Mouse (Mus musculus) liver (tissue): Measurements from ENCODE around the gene Hmox1.
A peak's percentile ranks its signal among the peaks of the same experiment; 100 is the strongest.

Experiments used
- DNase-seq: peaks from one replicate; pipeline ENCODE4 v3.0.0-alpha.2; 2020; ENCODE audit warnings: mixed read lengths

Hmox1 gene

DNA sequence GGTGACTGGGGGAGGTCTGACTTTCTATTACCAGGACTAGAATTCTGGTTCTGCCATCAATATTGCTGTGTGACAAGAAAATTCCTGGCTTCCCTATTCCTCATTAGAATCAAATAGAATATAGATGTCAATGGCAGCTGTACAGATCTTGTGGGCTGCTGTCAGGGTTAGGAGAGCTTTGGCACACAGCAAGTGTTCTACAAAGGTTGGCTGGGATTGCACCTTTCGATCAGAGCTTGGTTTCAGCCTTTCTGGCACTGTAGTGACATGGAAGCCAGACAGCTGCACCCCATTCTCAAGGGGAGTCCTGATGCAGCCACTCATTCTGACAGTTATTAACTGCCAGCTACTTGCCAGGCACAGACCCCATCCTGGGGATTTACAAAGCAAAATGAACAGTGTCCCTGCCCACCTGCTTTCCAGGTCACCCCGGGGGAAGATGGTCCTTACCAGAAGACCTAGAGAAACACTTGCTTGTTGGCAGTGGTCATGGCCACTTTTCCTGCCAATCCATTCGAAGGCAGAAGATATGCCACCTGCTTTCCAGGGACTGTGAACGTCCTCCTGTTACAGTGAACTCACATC lies 2.5 kb upstream of the Hmox1 start:
- no peak for DNase-seq

DNA sequence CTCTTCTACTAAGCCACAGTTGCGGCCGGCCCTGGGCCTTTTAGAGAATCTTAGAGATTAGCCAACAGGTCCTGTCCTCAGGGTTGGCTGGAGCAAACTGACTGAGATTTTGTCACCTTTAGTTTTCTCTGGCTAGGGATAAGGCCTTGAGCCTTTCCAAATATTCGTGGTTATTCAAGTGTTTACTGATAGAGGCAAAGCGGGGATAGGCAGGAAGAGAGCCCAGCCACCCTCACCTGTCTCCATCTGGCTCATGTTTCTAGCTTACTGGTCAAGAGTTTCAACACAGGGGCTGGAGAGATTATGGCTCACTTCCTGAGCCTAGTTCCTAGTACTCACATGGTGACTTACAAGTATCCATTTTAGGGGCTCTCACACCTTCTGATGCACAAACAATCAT lies 9.5 kb downstream of the Hmox1 start:
- DNase-seq: no peak

DNA sequence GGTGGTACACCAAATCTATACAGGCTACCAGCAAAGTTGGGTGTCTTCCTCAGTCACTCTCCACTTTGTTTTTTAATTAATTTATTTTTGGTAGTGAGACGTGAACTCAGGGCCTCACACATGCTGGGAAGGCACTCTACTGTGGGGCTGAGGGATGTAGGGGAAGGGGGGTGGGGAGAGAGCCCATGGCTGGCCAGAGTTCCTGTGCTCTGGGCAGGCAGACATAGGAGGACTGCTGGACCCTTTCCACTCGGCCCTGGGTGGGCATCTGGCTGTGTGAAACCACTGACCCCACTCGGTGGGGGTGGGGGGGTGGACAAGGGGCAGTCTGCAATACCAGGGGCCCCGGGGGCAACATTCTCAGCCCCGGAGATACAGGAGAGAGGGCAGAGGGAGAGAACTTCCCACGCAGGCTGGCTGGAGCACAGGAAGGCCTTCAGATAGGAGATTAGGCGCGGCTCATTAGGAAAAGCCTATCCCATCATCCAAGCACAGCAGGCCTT lies 10.0 kb downstream of the Hmox1 start:
- peak; percentile 16 for DNase-seq

DNA sequence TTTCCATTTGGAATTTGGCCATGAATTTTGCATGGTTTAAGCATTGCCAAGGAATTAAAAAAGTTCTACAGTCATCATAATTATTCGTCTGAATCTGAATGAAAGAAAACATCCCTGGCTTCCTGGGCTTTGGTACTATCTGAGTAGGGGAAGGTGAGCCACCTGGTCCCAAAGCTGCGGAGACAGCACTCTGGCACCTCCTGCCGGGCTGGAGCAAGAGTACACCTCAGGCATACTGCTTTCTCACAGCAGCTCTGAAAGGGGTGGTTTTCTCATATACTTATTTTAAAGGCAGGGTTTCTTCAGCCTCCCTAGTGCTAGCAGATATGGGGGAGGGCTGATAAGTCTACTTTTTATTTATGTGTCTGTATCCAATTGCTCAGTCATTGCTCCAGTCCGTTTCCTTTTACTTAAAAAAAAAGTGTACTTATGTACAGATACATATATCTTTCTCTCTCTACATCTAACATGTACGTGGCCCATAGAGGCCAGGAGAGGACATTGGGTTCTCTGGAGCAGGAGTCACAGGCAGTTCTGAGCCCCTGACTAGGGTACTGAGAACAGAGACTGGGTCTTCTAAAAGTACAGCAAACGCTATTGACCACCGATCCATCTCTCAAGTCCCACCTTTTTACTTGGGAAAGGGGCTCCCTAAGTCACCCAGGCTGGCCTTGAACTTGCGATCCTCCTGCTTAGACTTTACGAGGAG lies 15.3 kb downstream of the Hmox1 start:
- DNase-seq: peak; percentile 91

DNA sequence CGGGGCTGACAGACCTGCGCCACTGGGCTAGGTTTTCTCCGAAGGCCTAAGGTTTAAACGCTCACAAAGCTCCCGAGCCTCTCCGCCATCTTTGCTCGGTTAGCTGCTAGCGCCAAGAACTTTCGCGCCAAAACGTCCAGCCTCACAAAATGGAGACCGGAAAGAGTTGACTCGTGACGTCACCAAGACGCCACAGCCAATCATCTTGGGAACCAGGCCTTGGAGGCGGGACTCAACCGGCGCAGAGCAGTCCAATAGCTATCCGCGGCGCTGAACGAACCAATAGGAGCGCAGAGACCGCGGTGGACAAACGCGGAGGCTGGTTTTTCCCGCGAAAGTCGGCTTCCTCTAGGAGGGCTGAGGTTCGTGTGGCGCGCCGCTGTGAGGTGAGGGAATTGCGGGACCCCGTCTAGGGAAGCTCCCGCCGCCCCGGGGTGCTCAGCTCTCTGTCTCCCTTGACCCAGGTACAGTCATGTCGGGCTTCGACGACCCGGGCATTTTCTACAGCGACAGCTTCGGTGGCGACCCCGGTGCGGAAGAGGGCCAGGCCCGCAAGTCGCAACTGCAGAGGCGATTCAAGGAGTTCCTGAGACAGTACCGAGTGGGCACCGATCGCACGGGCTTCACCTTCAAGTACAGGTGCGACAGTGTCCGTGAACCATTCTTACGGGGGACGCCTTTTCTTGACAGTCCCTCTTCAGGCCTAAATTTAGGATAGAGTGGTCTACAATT lies 16.0 kb downstream of the Hmox1 start, which contains the start of gene Mcm5:
TSS of gene Mcm5 (plus strand) at position 334 of the 732 bp plus-strand sequence.
- DNase-seq: peak; percentile 98

DNA sequence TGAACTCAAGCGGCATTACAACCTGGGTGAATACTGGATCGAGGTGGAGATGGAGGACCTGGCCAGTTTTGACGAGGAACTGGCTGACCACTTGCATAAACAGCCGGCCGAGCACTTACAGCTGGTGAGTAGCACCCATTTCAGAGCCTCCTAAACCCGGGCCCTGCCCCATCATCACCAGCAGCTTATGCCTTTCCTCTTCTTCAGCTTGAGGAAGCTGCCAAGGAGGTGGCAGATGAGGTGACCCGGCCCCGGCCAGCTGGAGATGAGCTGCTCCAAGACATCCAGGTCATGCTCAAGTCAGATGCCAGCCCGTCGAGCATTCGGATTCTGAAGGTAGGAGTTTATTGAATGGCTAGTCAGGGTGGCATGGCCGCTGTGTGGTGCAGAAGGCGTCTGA lies 16.7 kb downstream of the Hmox1 start:
- peak; percentile 15 for DNase-seq

DNA sequence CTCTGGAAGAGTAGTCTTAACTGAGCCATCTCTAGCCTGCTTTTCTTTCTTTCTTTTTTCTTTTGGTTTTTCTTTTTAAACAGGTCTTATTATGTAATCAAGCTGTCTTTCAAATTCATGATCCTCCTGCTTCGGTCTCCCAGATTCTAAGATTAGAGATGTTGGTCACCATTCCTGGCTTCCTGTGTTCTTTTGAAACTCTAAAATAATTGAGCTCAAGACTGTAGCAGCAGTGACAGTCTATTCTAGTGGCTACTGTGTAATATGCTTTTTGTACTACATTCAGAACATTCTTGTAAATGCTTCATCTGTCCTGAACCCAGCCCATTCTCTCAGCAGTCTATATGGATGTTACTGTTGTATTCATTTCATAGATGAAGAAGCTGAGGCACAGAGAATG lies 25.1 kb downstream of the Hmox1 start:
- DNase-seq: no peak

DNA sequence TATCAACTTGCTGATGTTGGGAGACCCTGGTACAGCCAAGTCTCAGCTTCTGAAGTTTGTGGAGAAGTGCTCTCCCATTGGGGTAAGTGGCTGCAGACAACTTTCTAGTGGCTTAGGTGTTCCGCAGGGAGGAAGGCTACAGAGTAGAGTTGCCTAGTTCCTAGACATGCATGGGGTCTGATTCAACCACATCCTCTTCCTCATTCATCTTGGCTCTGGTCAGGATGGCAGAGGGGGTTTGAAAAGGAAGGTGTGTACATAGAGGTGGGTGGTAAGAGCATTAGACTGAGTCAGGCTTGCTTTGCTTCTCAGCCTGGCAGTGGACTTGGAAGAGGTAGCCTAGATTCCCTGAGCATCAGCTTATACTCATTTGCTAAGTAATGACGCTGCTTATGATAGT lies 25.9 kb downstream of the Hmox1 start:
- no peak for DNase-seq

DNA sequence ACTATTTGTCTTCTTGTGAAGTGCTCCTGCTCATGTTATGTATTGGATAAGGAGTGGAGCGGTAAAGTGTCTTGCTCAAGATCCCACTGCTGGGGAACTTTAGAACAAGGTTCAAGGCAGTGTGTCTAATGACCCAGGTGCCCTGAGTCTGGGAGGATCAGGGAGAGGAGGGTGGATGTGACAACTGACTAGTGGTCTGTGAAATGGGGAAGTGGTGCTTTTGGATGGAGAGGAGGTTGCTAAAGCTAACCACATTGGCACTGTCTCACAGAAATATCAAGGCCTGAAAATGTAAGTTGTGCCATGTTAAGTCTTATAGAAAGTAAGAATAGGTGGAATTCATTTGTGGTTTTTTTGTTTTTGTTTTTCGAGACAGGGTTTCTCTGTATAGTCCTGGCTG lies 26.3 kb downstream of the Hmox1 start:
- DNase-seq: no peak

DNA sequence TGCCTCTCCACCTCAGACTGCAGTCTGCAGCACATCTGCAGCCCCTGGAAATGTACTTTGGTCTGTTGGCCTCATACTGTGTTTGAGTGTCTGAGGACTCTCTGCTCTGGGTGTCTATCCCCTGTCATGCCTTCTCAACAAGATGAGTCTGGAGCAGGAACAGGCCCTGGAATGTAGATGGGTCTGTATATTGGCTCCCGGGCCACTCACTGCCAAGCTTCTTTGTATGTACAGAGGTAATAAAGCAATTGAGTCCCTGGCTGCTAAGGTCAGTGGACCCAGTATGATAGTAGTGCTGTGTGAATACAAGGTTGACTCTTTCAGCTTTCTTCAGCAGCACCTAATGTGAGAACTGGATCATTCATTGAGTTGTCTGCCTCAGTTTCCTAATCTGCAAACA lies 34.0 kb downstream of the Hmox1 start:
- no peak for DNase-seq

DNA sequence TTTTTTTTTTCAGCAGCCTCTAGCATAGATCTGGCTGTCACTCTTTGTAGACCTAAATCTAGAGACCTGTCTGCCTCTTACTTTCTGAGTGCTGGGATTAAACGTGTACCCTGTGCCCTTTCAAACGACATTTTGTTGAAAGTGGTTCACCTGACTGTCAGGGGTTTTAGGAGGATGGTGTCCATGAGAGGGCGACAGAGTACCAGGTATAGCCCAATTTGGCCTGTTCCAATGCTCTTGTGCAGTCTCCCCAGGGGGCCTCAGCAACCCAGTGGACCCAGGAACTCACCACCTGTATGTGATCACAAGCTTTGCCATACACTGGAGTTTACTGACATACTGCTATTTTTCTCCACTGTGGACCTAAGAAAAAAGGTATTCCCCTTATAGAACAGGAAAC lies 39.1 kb downstream of the Hmox1 start:
- peak; percentile 53 for DNase-seq

DNA sequence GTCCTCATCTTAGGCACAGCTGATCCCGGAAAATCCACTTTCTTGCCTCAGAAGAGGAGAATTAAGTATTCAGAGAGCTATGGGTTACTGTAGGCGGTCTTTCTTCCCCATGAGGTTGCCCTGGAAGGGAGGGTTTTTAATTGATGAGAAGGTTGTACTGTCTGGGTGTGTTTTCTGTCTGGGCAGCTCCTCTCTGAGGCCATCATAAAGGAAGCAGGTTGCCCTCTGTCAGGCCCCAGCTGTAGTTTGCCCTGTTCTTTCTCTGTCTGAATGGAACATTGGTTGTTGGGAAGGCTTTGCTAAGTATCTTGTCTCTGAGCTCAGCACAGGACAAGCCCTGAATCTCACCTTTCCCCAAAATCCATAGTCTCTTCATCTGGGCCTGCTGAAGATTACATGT lies 40.0 kb downstream of the Hmox1 start:
- no peak for DNase-seq

DNA sequence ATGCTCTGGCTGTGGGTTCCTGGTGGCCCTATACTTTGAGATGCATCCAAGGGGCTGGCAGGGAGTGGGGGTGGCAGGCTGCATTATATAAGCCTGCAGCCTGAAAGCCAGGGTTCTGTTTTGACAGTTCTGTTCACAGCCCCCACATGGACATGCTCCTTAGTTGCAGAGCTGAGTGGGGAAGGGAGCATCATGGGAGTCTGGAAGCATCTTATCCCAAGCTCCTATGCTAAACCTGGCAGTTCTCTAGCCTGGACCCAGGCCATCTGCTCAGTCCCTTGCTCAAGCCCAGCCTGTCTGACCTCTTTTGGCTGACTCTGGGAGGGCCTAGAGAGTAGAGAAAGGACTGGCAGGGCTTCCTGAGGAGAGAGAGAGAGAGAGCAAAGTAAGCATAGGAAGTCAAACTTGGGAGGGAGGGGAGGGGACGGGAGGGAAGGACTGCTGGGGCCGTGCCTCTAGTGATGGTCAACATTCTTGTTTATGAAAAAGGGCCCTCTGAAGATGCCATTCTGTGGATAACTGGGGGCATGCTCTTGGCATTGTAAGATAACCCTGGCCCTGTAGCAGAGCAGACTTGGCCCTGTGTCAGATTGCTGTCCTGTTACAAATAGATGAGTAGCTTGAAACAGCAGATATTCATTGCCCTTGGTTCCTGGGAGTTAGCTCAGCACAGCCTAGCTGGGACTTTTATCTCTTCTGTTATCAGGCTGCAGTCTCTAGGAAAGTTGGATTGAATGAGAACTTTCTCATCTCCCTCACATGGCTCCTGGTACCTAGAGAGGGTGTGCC lies 41.4 kb downstream of the Hmox1 start:
- no peak for DNase-seq

DNA sequence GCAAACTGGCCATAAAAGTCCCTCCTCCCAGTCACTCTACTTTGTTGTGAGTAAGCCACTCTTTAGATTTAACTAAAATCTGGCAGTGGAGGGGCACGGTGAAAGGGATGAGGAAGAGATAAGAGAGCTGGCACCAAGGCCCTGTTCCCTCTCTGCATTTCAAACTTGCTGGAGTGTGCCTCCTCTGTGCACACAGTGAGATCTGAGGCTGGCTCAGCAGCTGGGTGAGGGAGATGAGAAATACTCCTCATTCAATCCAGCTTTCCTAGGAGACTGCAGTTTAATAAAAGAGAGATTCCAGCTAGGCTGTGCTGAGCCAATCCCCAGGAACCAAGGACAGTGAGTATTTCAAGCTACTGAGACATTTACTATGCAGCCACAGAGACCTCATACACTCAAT lies 42.3 kb downstream of the Hmox1 start:
- DNase-seq: no peak

DNA sequence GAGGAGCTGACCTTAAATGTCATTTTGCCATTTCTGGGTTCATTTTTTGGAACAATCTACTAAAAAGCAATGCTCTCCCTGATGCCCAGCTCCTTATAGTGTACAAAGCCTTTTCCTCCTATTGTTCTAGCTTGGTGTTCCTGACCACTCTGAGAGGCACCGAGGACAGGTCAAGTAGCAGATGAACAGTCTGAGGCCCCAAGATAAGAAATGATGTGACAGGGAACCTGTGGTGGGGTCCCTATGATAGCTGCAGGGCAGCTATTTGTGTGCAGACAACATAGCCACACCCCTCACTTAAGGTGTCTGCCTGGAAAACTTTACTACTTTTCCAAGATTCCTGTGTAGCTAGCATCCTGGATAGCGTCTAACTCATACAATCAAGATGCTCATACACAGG lies 42.8 kb downstream of the Hmox1 start:
- DNase-seq: no peak

DNA sequence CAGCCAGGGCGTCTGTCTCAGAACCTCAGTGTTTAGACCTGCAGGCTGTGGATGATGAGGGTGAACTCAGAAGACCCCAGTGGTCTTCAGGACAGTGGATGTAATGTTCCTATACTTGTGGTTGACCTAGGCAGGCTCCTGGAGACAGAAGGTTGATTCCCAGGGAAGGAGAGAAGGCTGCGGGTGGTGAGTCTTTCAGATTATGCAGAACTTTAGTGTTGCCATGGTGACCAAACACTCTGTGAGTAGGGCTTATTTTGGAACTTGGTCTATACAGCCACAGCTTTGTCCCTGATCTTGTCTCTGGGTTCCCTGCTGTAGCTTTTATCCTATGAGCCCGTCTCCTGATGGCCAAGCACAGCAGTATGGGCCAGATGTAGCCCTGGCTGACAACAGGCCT lies 44.1 kb downstream of the Hmox1 start:
- DNase-seq: no peak
